Mouse (Mus musculus) bone marrow, adult 2 months (tissue): ENCODE results near the gene Shisa5. TPM values are rescaled to one million over a fixed set of nuclear protein-coding genes. Genes with fewer than 3 reads are reported as not detected.

Experiments used
- H3K27ac ChIP-seq: fragments of 200-500 bp; 2 replicates; pipeline ENCODE4 v1.5.1; 2012; ENCODE audit warnings: low read depth, mild to moderate bottlenecking, control low read depth, inconsistent platforms, low read length; ENCODE audit not compliant: control insufficient read depth, poor library complexity, insufficient read depth
- H3K4me1 ChIP-seq: fragments of 200-500 bp; 2 replicates; pipeline ENCODE4 v1.6.1; 2011; ENCODE audit warnings: low read length; ENCODE audit not compliant: control insufficient read depth, insufficient read depth
- H3K4me3 ChIP-seq: fragments of 200-500 bp; replicated peaks from 2 replicates; pipeline ENCODE3; 2011; ENCODE audit warnings: mild to moderate bottlenecking, low read depth, low read length, control low read depth; ENCODE audit not compliant: control insufficient read depth
- CTCF ChIP-seq: fragments of 200-500 bp; IDR thresholded peaks from 2 replicates; pipeline ENCODE4 v1.5.1; 2011; ENCODE audit warnings: low read length, control low read depth; ENCODE audit not compliant: control insufficient read depth, insufficient read depth
- POLR2A ChIP-seq: fragments of 200-500 bp; IDR thresholded peaks from 2 replicates; pipeline ENCODE4 v1.6.1; 2011; ENCODE audit warnings: low read depth, mild to moderate bottlenecking, control low read depth, low read length, borderline replicate concordance; ENCODE audit not compliant: control insufficient read depth
- WGBS: fragments of 180-500 bp; shearing (Covaris S2); methylation state at CpG from one replicate; pipeline ENCODE4 v1.1.7; 2018; 5-methylcytosine and 5-hydroxymethylcytosine counted together
- polyA plus RNA-seq: library from polyadenylated mRNA; stranded (reverse); fragments of >200 nt; gene quantifications from 2 replicates; pipeline ENCODE4 v1.2.4, GENCODE M21; 2011; ENCODE audit warnings: low replicate concordance; ENCODE audit not compliant: missing spikeins, insufficient read depth, insufficient read length

The Shisa5 gene
- polyA plus RNA-seq, 1 experiment, result 133 TPM

GRCm38 (mm10) chr9:109059136-109059903 is 21.0 kb downstream of the Shisa5 start, which contains the start of gene Trex1:
Trex1 (minus strand) TSS chr9:109059734.
- Histone ChIP-seq H3K4me1 (peaks cover 11% of the 10 kb centered on the region), H3K4me3 (peak within 1 kb of the TSS; percentile 61), H3K27ac (peak within 1 kb of the TSS; percentile 78)
- WGBS, result 2% methylated on average over 15 of the region's 15 CpGs
- peak; percentile 99 for TF ChIP-seq CTCF
- peak; percentile 99 for TF ChIP-seq POLR2A

- Histone ChIP-seq H3K4me1 (peaks cover 10% of the 10 kb centered on the region), H3K27ac (no peak overlapping the region), H3K4me3 (no peak overlapping the region)
- 85% methylated on average over 16 of the region's 16 CpGs for WGBS
- TF ChIP-seq POLR2A, result peak; percentile 16; the same call in 1 of the 2 replicates
- TF ChIP-seq CTCF, result no peak
Measured at GRCm38 (mm10) chr9:109060184-109060897, 22.0 kb downstream of the Shisa5 start.

- TF ChIP-seq CTCF (no peak), POLR2A (no peak)
- 84% methylated on average over 5 of the region's 5 CpGs for WGBS
- Histone ChIP-seq H3K4me3 (no peak overlapping the region), H3K27ac (no peak overlapping the region), H3K4me1 (peaks cover 8% of the 10 kb centered on the region; the same call in 1 of the 2 replicates)
Measured at GRCm38 (mm10) chr9:109060898-109061295, 22.5 kb downstream of the Shisa5 start.

GRCm38 (mm10) chr9:109068095-109068735 is 29.9 kb downstream of the Shisa5 start:
- TF ChIP-seq POLR2A (no peak), CTCF (no peak)
- Histone ChIP-seq H3K4me1 (peaks cover 2% of the 10 kb centered on the region; the same call in 1 of the 2 replicates), H3K4me3 (no peak overlapping the region), H3K27ac (no peak overlapping the region)
- 97% methylated on average over 3 of the region's 3 CpGs for WGBS

GRCm38 (mm10) chr9:109073661-109074573 is 35.6 kb downstream of the Shisa5 start, which contains the start of gene Atrip:
Atrip (minus strand) TSS chr9:109074124.
- WGBS, result under 1% methylated on average over 57 of the region's 57 CpGs
- Histone ChIP-seq H3K27ac (peak within 1 kb of the TSS; percentile 84), H3K4me1 (peaks cover 4% of the 10 kb centered on the region; the same call in 1 of the 2 replicates)

GRCm38 (mm10) chr9:109080516-109080915 is 42.2 kb downstream of the Shisa5 start:
- 90% methylated on average over 3 of the region's 3 CpGs for WGBS
- H3K27ac ChIP-seq, result no peak overlapping the region
- no peak overlapping the region for H3K4me3 ChIP-seq
- H3K4me1 ChIP-seq, result peaks cover 5% of the 10 kb centered on the region
- TF ChIP-seq CTCF (no peak), POLR2A (no peak)

More at GRCm38 (mm10) chr9:109073661-109074573, 35.6 kb downstream of the Shisa5 start, which contains the start of gene Atrip:
- peak within 1 kb of the TSS; percentile 86 for H3K4me3 ChIP-seq
- TF ChIP-seq CTCF, result no peak
- TF ChIP-seq POLR2A, result peak; percentile 75; the same call in 1 of the 2 replicates

- Histone ChIP-seq H3K27ac (peak overlapping the region; percentile 53), H3K4me1 (peaks cover 5% of the 10 kb centered on the region), H3K4me3 (peak overlapping the region; percentile 81)
- 3% methylated on average over 11 of the region's 11 CpGs for WGBS
- TF ChIP-seq CTCF (no peak), POLR2A (no peak)
Measured at GRCm38 (mm10) chr9:109081749-109082123, 43.4 kb downstream of the Shisa5 start.

GRCm38 (mm10) chr9:109082124-109082800 is 43.9 kb downstream of the Shisa5 start, which contains the start of the genes Ccdc51 and Tma7:
Ccdc51 (plus strand) TSS chr9:109082493.
Tma7 (minus strand) TSS chr9:109082587.
- WGBS, result under 1% methylated on average over 37 of the region's 37 CpGs
- H3K4me3 ChIP-seq, result peak within 1 kb of the TSS; percentile 81
- peaks cover 5% of the 10 kb centered on the region for H3K4me1 ChIP-seq
- TF ChIP-seq CTCF (no peak), POLR2A (peak; percentile 86; the same call in 1 of the 2 replicates)
- peak within 1 kb of the TSS; percentile 53 for H3K27ac ChIP-seq
